Mouse (Mus musculus) forebrain, embryonic 13.5 days (tissue): ENCODE measurements around the gene Tfrc. TPM values are rescaled to one million over a fixed set of nuclear protein-coding genes. Genes with fewer than 3 reads are reported as not detected.

ENCODE experiments used
- ATAC-seq: fragments of 200-750 bp; cut with Nextera tagmentation; 2 replicates; pipeline ENCODE4 v1.8.0; 2017
- H3K27ac ChIP-seq: fragments of 300-500 bp; sonication (generic); 2 replicates; pipeline ENCODE4 v1.5.1; 2015; ENCODE audit warnings: inconsistent platforms, mild to moderate bottlenecking, moderate library complexity
- H3K27me3 ChIP-seq: fragments of 300-500 bp; sonication (generic); 2 replicates; pipeline ENCODE4 v1.6.1; 2015; ENCODE audit warnings: mild to moderate bottlenecking, inconsistent platforms
- H3K36me3 ChIP-seq: fragments of 300-500 bp; sonication (generic); 2 replicates; pipeline ENCODE4 v1.6.1; 2015; ENCODE audit warnings: mild to moderate bottlenecking, inconsistent platforms; ENCODE audit not compliant: poor library complexity, severe bottlenecking
- H3K4me1 ChIP-seq: fragments of 300-500 bp; sonication (generic); 2 replicates; pipeline ENCODE4 v1.6.1; 2015; ENCODE audit warnings: inconsistent platforms
- H3K4me2 ChIP-seq: fragments of 300-500 bp; sonication (generic); 2 replicates; pipeline ENCODE4 v1.6.1; 2015; ENCODE audit warnings: inconsistent platforms, mild to moderate bottlenecking, moderate library complexity
- H3K4me3 ChIP-seq: fragments of 300-500 bp; sonication (generic); 2 replicates; pipeline ENCODE4 v1.5.1; 2015; ENCODE audit warnings: mild to moderate bottlenecking, inconsistent platforms
- H3K9ac ChIP-seq: fragments of 300-500 bp; sonication (generic); 2 replicates; pipeline ENCODE4 v1.6.1; 2015; ENCODE audit warnings: mild to moderate bottlenecking, inconsistent platforms
- H3K9me3 ChIP-seq: fragments of 300-500 bp; sonication (generic); replicated peaks from 2 replicates; pipeline ENCODE4 v1.6.1; 2016; ENCODE audit warnings: inconsistent platforms
- WGBS: fragments of 180-500 bp; shearing (Covaris S2); methylation state at CpG from one replicate; pipeline ENCODE4 v1.1.7; 2015; 5-methylcytosine and 5-hydroxymethylcytosine counted together
- polyA plus RNA-seq: library from polyadenylated mRNA; unstranded; fragments of >200 nt; fragmentation: Nextera tagmentation; extraction: Ambion mirVana; gene quantifications from 2 replicates; pipeline ENCODE4 v1.2.1, GENCODE M21; 2015

Tfrc gene
- polyA plus RNA-seq, 1 experiment from 2014 or later: 32.0 TPM

DNA sequence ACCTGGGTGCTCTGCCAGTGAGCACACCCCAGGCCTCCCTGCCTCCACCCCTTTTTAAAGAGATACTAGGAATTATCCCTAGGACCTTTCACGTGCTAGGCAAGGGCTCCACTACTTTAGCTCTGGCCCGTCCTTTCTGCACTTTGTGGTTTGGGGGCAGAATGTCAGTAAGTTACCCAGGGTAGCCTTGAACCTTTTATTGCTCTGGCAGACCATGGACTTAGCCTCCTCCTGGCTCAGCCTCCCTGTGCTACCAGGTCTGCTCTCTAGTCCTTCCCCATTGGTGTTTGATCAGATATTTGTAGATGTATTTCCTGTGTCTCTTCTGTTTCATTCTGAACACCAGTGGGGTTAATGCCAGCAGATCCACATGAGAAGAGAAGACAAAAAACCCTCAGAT lies 55.5 kb downstream of the Tfrc start:
- Histone ChIP-seq H3K4me3 (no peak overlapping the region), H3K4me2 (0 out of 2 replicates have a peak overlapping the region, but pooled peaks have one; percentile 26), H3K36me3 (peaks cover 21% of the 10 kb centered on the region), H3K9ac (no peak overlapping the region), H3K4me1 (peaks cover 80% of the 10 kb centered on the region), H3K27me3 (no peaks in the 10 kb centered on the region), H3K9me3 (no peaks in the 10 kb centered on the region), H3K27ac (peak overlapping the region; percentile 79)
- ATAC-seq: no peak
- 70% methylated on average over 2 of the region's 2 CpGs for WGBS

DNA sequence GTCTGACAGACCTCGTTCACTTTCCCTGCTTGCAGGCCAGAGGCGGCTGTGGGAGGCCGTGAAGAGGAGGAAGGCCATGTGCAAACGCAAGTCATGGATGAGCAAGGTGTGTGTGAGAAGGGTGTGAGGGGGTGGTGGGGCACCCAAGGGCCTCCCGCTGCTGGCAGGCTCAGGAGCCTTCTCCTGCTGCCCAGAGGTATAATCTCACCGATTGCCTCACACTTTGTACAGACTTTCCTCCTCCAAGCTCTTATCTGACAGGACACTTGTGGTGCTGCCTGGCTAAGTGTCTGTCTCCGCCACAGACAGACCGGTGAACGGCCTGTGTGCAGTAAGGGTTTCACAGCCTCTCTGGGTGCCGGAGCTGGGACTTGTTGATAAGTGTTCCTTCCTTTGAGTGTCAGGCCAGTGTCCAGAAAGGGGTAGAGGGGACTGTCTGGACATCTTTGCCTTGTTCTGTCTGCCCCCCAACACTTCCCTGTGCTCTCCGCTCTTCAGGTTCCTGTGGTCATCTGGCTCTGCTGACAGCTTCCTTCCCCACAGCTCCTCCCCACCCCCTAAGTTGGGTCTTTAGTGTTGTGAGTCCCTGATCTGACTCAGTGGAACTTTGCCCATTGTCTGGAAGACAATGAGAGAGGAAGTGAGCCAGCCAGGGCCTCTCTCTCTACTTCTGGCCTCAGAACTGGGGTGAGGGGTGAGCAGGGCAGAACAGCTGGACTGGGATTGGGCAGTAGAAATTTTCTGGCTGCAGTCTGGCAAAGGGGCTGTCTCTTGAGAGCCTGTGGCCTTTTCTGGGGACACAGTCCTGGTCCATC lies 57.3 kb downstream of the Tfrc start:
- Histone ChIP-seq H3K27me3 (no peaks in the 10 kb centered on the region), H3K4me1 (peaks cover 62% of the 10 kb centered on the region), H3K36me3 (peaks cover 39% of the 10 kb centered on the region), H3K4me3 (no peak overlapping the region), H3K9ac (no peak overlapping the region), H3K4me2 (no peak overlapping the region), H3K9me3 (no peaks in the 10 kb centered on the region), H3K27ac (peak overlapping the region; percentile 54)
- no peak for ATAC-seq
- WGBS: 48% methylated on average over 11 of the region's 11 CpGs

DNA sequence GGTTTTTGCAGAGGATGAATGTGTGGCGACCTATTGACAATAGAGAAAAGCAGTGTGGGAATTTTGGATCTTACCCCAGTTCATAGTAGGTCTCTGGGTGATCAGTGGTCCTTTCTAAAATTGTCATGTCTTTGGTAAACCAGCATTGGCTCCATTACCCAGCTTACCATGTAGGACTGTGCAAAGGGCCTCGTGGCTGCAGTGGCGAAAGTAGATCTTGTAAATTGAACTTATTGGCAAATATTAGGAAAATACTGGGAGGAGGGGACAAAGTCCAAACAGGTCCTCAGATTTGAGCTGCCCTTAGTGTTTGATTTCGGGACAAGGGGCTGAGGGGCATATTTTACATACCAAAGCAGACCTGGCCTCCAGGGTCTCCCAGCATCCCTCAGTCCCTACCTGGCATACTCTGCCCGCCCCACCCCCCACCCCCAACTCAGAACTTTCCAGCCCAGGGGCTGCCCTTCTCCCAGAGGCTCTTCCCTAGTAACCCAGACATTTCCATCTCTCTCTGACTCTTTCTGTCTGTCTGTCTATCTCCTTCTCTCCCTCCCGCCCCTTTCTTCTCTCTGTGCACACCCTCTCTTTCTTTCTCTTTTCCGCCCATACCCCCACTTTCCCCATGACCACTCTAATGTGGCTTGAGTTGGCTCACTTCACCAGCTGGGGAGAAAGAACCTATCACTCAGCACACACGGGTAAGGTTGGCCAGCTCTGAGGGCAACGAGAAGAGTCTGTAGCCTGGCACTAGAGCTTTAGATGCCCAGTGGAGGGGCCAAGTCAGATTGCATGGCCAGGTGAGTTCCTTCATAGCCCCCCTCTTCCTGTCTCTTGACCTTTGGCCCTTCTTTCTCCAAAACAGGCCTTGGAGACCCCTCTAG lies 58.2 kb downstream of the Tfrc start:
- Histone ChIP-seq H3K4me1 (peaks cover 53% of the 10 kb centered on the region), H3K9me3 (no peaks in the 10 kb centered on the region), H3K9ac (peak overlapping the region; percentile 26; the same call in 1 of the 2 replicates), H3K4me3 (no peak overlapping the region), H3K27ac (no peak overlapping the region; the same call in 1 of the 2 replicates), H3K27me3 (no peaks in the 10 kb centered on the region), H3K4me2 (no peak overlapping the region), H3K36me3 (peaks cover 48% of the 10 kb centered on the region)
- WGBS: 66% methylated on average over 9 of the region's 9 CpGs
- no peak for ATAC-seq

DNA sequence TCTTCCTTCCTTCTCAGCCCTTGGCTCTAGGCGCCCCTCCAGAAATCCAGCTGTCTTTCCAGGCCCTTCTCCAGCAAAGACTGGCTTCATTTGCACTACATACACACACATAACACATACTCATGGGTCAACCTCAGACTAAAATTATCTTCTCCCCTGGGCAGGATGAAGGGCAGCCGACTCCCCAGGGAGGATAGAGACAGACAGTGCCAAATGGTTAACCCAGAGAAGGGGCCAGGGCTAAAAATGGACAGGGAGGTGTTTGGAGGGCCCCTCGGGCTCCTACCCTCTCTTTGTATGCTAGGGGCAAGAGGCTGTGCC lies 58.8 kb downstream of the Tfrc start:
- H3K9ac ChIP-seq: peak overlapping the region; percentile 26; the same call in 1 of the 2 replicates
- no peaks in the 10 kb centered on the region for H3K27me3 ChIP-seq
- H3K4me3 ChIP-seq: no peak overlapping the region
- no peak overlapping the region for H3K27ac ChIP-seq
- H3K4me1 ChIP-seq: peaks cover 47% of the 10 kb centered on the region
- H3K4me2 ChIP-seq: no peak overlapping the region
- 86% methylated on average over 3 of the region's 3 CpGs for WGBS
- ATAC-seq: no peak
- peaks cover 54% of the 10 kb centered on the region for H3K36me3 ChIP-seq
- H3K9me3 ChIP-seq: no peaks in the 10 kb centered on the region

DNA sequence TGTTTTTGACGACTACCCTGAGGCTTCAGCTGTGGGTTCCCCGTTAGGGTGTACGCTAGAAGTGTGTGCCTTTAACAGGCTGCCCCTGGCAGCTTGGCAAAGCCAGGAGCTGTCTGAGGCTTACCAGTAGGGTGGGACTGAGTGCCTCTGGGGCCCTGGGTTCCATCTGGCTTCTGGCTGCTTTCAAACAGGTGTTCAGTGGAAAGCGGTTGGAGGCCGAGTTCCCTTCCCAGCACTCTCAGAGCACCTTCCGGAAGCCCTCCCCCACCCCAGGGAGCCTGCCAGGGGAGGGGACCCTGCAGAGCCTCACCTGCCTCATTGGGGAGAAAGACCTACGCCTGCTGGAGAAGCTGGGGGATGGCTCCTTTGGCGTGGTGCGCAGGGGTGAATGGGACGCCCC lies 59.3 kb downstream of the Tfrc start:
- no peaks in the 10 kb centered on the region for H3K9me3 ChIP-seq
- peaks cover 59% of the 10 kb centered on the region for H3K36me3 ChIP-seq
- no peaks in the 10 kb centered on the region for H3K27me3 ChIP-seq
- peak overlapping the region; percentile 28 for H3K27ac ChIP-seq
- no peak overlapping the region for H3K4me2 ChIP-seq
- ATAC-seq: no peak
- H3K4me3 ChIP-seq: no peak overlapping the region
- H3K9ac ChIP-seq: no peak overlapping the region
- WGBS: 66% methylated on average over 10 of the region's 10 CpGs
- peaks cover 42% of the 10 kb centered on the region for H3K4me1 ChIP-seq

DNA sequence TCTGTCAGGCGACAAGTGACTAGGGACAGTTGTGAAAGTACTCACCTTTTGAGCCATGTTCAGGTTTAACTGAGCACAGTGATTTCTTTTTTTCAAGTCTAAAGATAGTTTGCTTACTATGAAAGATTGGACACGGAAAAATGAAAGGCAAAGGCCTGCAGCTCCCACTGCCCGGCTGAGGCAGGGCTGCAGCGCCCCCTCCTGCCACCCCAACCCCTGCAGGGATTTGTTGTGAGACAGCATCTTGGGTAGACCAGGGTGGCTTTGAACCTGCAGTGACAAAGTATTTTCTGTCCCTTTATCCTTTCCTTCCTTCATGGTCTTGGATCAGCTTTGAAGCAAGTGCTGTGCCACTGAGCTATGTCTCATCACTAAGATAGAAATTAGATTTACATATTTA lies 59.8 kb downstream of the Tfrc start:
- 67% methylated on average over 4 of the region's 4 CpGs for WGBS
- Histone ChIP-seq H3K9ac (no peak overlapping the region), H3K4me3 (no peak overlapping the region), H3K27ac (no peak overlapping the region; the same call in 1 of the 2 replicates), H3K9me3 (no peaks in the 10 kb centered on the region), H3K4me2 (no peak overlapping the region), H3K4me1 (peaks cover 38% of the 10 kb centered on the region), H3K27me3 (no peaks in the 10 kb centered on the region), H3K36me3 (peaks cover 63% of the 10 kb centered on the region)
- no peak for ATAC-seq

DNA sequence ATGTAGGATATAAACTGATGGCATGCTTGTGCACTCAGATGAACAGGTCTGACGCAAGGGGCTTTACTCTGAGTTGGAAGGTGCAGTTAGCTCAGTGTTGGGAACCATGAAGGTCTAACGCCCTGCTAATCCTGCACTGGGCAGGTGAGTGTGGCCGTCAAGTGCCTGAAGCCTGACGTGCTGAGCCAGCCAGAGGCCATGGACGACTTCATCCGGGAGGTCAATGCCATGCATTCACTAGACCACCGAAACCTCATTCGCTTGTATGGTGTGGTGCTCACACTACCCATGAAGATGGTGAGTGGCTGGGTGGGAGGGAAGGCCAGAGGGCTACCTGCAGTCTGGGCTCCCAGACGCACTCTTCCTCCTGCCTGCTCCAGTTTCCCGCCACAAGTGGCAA lies 60.5 kb downstream of the Tfrc start:
- Histone ChIP-seq H3K4me1 (peaks cover 30% of the 10 kb centered on the region), H3K27ac (no peak overlapping the region), H3K4me2 (no peak overlapping the region), H3K36me3 (peaks cover 69% of the 10 kb centered on the region), H3K4me3 (no peak overlapping the region), H3K27me3 (no peaks in the 10 kb centered on the region), H3K9ac (no peak overlapping the region), H3K9me3 (no peaks in the 10 kb centered on the region)
- ATAC-seq: no peak
- 91% methylated on average over 10 of the region's 10 CpGs for WGBS

DNA sequence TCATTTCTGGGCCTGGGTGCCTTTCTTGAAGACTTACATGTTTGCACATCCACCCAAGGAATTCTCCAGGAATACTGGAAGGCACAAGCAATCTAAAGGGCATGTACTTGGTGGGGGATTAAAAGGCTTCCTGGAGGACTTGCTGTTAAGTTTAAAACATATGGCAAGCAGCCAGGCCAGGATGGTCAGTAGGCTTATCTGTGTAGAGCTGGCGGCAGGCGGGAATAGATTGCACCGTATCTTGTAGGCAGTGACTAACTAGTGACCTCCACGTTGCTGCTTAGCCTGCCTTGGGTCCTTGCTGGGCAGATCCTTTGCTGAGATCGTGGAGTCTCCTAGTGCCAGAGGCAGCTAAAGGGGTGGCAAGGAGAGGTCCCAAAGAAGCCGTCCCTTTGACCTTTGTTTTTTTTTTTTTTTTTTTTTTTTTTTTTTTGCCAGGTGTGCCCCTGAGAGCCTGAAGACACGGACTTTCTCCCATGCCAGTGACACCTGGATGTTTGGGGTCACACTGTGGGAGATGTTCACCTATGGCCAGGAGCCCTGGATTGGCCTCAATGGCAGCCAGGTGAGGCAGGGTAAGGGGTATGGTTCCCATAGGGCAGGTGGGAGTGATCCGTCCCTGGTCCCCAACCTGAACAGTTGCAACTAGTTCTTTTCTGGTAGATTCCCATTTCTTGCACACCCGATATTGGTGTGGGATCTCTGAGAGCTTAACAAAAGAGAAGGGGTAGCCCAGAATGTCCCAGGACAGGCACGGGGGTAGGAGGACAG lies 61.8 kb downstream of the Tfrc start:
- H3K27me3 ChIP-seq: no peaks in the 10 kb centered on the region
- 91% methylated on average over 10 of the region's 10 CpGs for whole genome bisulfite sequencing
- no peak overlapping the region for H3K4me2 ChIP-seq
- no peak overlapping the region for H3K9ac ChIP-seq
- no peak overlapping the region for H3K27ac ChIP-seq
- no peaks in the 10 kb centered on the region for H3K9me3 ChIP-seq
- peaks cover 23% of the 10 kb centered on the region for H3K4me1 ChIP-seq
- no peak for ATAC-seq
- peaks cover 82% of the 10 kb centered on the region for H3K36me3 ChIP-seq
- H3K4me3 ChIP-seq: no peak overlapping the region

DNA sequence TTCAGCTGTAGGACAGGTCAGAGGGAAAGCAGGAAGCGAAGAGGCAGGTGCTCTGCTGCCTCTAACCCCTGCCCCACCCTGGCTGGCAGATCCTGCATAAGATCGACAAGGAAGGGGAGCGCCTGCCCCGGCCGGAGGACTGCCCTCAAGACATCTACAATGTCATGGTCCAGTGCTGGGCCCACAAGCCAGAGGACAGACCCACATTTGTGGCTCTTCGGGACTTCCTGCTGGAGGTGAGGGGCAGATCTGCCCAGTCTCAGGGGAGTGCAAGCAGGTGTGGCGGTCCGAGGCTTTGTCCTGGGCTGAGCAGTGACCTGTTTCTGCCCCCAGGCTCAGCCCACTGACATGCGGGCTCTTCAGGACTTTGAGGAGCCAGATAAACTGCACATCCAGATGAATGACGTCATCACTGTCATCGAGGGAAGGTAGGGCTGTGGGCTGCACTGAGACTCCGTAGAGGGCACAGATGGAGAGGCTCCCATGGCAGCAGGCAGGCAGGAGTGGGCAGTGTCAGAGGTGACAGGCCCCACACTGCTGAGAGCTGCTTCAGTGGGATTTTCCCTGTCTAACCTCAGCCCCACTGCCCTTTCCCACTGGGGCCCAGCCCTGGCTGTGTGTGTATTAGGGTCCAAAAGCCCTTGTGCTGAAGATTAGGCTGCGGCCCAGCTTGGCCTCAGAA lies 62.6 kb downstream of the Tfrc start:
- peaks cover 84% of the 10 kb centered on the region for H3K36me3 ChIP-seq
- no peaks in the 10 kb centered on the region for H3K9me3 ChIP-seq
- H3K27me3 ChIP-seq: no peaks in the 10 kb centered on the region
- H3K4me1 ChIP-seq: peaks cover 15% of the 10 kb centered on the region
- WGBS: 90% methylated on average over 13 of the region's 13 CpGs
- H3K9ac ChIP-seq: no peak overlapping the region
- no peak overlapping the region for H3K27ac ChIP-seq
- H3K4me3 ChIP-seq: no peak overlapping the region
- no peak for ATAC-seq
- H3K4me2 ChIP-seq: no peak overlapping the region

DNA sequence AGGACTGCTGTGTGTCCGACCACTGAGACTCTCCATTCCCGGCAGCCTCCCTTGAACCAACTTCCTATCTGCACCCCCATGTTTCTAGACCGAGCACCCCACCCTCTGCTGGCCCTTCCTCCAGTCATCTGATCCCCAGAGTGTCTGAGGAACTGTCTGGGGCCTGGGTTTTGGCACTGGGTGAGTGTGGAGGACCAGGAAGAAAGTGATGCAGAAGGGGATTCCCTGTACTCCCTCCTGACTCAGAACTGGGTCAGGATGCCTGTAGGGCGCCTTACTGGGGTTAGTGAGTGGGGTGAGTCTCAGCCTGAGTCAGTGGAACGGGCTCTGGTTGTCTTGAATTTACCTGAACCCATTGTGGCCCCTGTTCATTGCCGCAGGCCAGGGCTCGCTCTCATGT lies 63.5 kb downstream of the Tfrc start:
- no peaks in the 10 kb centered on the region for H3K27me3 ChIP-seq
- no peak overlapping the region for H3K4me2 ChIP-seq
- peaks cover 11% of the 10 kb centered on the region for H3K4me1 ChIP-seq
- H3K9me3 ChIP-seq: no peaks in the 10 kb centered on the region
- no peak for ATAC-seq
- no peak overlapping the region for H3K9ac ChIP-seq
- WGBS: 93% methylated on average over 7 of the region's 7 CpGs
- no peak overlapping the region for H3K27ac ChIP-seq
- H3K4me3 ChIP-seq: no peak overlapping the region
- H3K36me3 ChIP-seq: peaks cover 91% of the 10 kb centered on the region

DNA sequence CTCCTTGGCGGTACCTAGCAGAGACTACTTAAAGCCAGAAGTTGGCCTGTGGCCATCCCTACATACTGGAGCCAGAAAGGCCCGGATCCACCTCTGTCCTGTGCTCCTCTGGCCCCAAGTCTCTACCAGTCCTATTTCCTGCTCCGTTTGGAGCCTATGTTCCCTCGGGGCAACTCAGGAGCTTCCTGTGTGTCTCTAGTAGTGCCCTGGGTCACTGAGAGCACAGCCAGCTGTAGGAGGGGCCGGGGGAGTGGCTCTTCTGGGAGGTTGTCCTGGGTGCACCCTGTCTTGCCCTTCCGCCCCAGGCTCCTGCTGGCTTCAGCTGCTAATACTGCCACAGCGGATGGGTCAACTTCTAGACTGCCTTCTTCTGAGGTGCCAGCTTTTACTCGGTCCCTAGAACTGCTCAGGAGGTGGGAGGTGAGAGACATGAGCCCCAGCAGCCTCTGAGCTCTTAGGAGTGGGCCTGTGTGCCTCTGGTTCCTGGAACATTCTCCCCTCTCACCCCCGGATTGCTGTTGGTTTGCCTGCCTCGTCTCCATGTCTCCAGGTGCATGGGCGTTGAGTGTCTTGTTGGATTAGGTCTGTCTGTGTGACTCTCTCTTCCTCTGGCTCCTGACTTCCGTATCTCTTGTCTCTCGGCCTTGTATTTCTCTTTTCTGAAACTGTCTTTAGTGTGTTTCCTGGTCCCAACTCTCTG lies 64.3 kb downstream of the Tfrc start:
- Histone ChIP-seq H3K27ac (no peak overlapping the region), H3K4me3 (no peak overlapping the region), H3K27me3 (no peaks in the 10 kb centered on the region), H3K4me1 (peaks cover 3% of the 10 kb centered on the region), H3K9ac (no peak overlapping the region), H3K9me3 (no peaks in the 10 kb centered on the region), H3K36me3 (peaks cover 91% of the 10 kb centered on the region), H3K4me2 (no peak overlapping the region)
- ATAC-seq: no peak
- 84% methylated on average over 13 of the region's 13 CpGs for WGBS
